Mouse (Mus musculus): ENCODE results near the gene Setd1b. TPM values are rescaled to one million over a fixed set of nuclear protein-coding genes. Genes with fewer than 3 reads are reported as not detected.

Setd1b gene
- 3.5 and 4.1 TPM in 2 replicates for polyA plus RNA-seq (2015; fragmentation: Nextera tagmentation; extraction: Ambion mirVana)

GRCm38 (mm10) chr5:123142161-123143157, at the start of gene Setd1b:
Gene Setd1b (plus strand): TSS chr5:123142193.
- peak within 1 kb of the TSS; percentile 98 for H3K9ac ChIP-seq (ENCODE audit: low read depth, low read length)
- H3K4me3 ChIP-seq (ENCODE audit: low read depth, low read length), result peak within 1 kb of the TSS; percentile 91
- H3K27ac ChIP-seq (ENCODE audit: low read length), result peak within 1 kb of the TSS; percentile 98
- H3K4me1 ChIP-seq (ENCODE audit: control insufficient read depth, low read depth, low read length), result peaks cover 48% of the 10 kb centered on the region
- peaks cover 12% of the 10 kb centered on the region for H3K36me3 ChIP-seq (ENCODE audit: control insufficient read depth, insufficient read depth)
- WGBS (ENCODE audit: insufficient replicate concordance), result under 1% methylated on average over 86 of the region's 103 CpGs
- peak within 1 kb of the TSS; percentile 100 for H3K4me2 ChIP-seq (ENCODE audit: low read depth, low read length)
- no peaks in the 10 kb centered on the region for H3K9me3 ChIP-seq (replicated peaks; ENCODE audit: control insufficient read depth, low read length)
- ATAC-seq (ENCODE audit: low read depth), result peak; percentile 41
- no peaks in the 10 kb centered on the region for H3K27me3 ChIP-seq (ENCODE audit: control insufficient read depth, insufficient read depth, low read depth, low read length)

DNA sequence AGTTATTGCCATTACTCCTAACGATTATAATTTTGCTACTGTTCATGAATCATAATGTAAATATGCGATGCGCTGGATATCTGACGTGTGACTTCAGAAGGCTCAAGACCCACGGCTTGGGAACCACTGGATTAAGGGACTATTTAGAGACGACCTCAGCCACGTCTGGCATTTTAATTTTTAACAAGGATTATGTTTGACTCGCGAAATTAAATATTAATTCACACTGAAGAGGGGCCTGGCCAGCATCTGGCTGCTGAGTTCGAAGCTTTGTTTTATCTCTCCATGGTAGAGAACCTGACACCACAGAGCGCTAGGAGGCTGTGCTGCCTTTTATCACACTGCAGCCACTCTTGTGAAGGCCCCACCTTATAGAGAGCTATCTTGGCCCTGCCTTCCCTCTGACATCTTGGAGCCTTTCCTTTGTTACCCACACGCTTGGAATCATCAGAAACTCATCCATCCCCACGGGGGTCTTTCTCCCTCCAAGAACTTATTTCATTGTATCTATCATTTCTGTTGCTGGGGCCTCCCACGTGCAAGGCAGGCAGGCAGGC, 48.8 kb upstream of the Setd1b start:
- H3K36me3 ChIP-seq (ENCODE audit: control insufficient read depth, insufficient read depth), result 0 out of 2 replicates have a peak, but pooled peaks cover 3% of the 10 kb centered on the region
- H3K27ac ChIP-seq (ENCODE audit: low read length), result peak overlapping the region; percentile 99
- H3K4me1 ChIP-seq (ENCODE audit: control insufficient read depth, low read depth, low read length), result peaks cover 58% of the 10 kb centered on the region
- no peaks in the 10 kb centered on the region for H3K9me3 ChIP-seq (replicated peaks; ENCODE audit: control insufficient read depth, low read length)
- H3K27me3 ChIP-seq (ENCODE audit: control insufficient read depth, insufficient read depth, low read depth, low read length), result no peaks in the 10 kb centered on the region
- peak overlapping the region; percentile 2; the same call in 1 of the 2 replicates for H3K4me3 ChIP-seq (ENCODE audit: low read depth, low read length)
- peak overlapping the region; percentile 61 for H3K4me2 ChIP-seq (ENCODE audit: low read depth, low read length)
- WGBS (ENCODE audit: insufficient replicate concordance), result 41% methylated on average over 14 of the region's 14 CpGs
- peak; percentile 80 for ATAC-seq (ENCODE audit: low read depth)
- peak overlapping the region; percentile 48 for H3K9ac ChIP-seq (ENCODE audit: low read depth, low read length)

DNA sequence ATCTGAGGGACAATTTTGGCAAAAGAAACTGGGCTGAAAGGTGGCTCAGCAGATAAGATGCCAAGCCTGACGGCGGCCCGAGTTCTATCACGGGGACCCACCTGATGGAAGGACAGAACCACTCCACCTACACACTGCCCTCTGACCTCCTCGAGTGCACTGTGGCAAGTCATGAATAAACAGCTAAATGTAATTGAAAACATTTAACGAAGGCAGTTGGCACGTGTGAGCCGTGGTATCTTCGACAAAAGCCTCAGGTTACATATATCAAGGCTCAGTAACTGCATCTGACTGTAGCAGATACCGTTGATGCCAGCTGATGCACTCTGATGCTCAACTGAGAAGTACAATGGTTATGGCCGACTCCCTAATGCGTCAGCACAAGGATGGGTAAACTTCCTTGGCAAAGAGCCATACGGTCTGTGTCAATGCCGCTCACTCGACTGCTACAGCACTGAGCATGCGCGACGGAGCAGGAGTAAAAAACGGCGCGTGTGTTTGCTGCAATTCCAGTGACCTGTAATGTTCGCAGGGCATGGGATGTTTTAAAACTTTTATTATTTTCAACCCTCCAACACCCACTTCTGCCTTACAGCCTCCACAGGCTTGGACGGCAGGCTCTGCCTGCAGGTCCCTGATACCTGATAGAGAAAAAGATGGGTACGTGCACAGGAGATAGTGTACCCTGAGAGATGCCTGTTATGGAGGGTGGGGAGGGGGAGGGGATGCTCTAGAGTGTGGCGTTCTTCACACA, 47.6 kb upstream of the Setd1b start:
- peak; percentile 85 for ATAC-seq (ENCODE audit: low read depth)
- 31% methylated on average over 25 of the region's 25 CpGs for WGBS (ENCODE audit: insufficient replicate concordance)
- Histone ChIP-seq H3K4me1 (ENCODE audit: control insufficient read depth, low read depth, low read length) (peaks cover 58% of the 10 kb centered on the region), H3K27ac (ENCODE audit: low read length) (peak overlapping the region; percentile 99), H3K9me3 (replicated peaks; ENCODE audit: control insufficient read depth, low read length) (no peaks in the 10 kb centered on the region), H3K27me3 (ENCODE audit: control insufficient read depth, insufficient read depth, low read depth, low read length) (no peaks in the 10 kb centered on the region), H3K4me3 (ENCODE audit: low read depth, low read length) (peak overlapping the region; percentile 43), H3K36me3 (ENCODE audit: control insufficient read depth, insufficient read depth) (peaks cover 7% of the 10 kb centered on the region), H3K9ac (ENCODE audit: low read depth, low read length) (peak overlapping the region; percentile 60), H3K4me2 (ENCODE audit: low read depth, low read length) (peak overlapping the region; percentile 61)

DNA sequence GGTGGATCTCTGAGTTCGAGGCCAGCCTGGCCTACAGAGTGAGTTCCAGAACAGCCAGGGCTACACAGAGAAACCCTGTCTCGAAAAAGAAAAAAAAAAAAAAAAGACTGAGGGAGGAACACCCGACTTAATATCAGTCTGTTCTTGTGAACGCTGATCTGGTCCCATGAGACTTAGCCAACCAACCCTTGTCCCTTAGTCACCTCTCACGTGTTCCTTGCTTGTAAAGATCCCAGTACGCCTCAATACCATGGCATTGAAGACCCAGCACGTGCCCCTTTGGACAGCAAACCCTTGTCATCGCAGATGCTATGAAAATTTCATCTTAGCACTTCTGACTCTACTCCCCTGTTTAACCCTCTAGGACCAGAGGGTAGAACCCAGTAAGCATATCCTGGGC, 45.7 kb upstream of the Setd1b start:
- 88% methylated on average over 8 of the region's 8 CpGs for WGBS (ENCODE audit: insufficient replicate concordance)
- no peaks in the 10 kb centered on the region for H3K9me3 ChIP-seq (replicated peaks; ENCODE audit: control insufficient read depth, low read length)
- ATAC-seq (ENCODE audit: low read depth), result no peak
- H3K9ac ChIP-seq (ENCODE audit: low read depth, low read length), result no peak overlapping the region
- H3K27ac ChIP-seq (ENCODE audit: low read length), result no peak overlapping the region
- H3K4me2 ChIP-seq (ENCODE audit: low read depth, low read length), result no peak overlapping the region
- H3K27me3 ChIP-seq (ENCODE audit: control insufficient read depth, insufficient read depth, low read depth, low read length), result no peaks in the 10 kb centered on the region
- H3K4me3 ChIP-seq (ENCODE audit: low read depth, low read length), result no peak overlapping the region
- H3K36me3 ChIP-seq (ENCODE audit: control insufficient read depth, insufficient read depth), result peaks cover 12% of the 10 kb centered on the region
- peaks cover 43% of the 10 kb centered on the region for H3K4me1 ChIP-seq (ENCODE audit: control insufficient read depth, low read depth, low read length)

- Histone ChIP-seq H3K4me2 (ENCODE audit: low read depth, low read length) (no peak overlapping the region), H3K4me1 (ENCODE audit: control insufficient read depth, low read depth, low read length) (peaks cover 28% of the 10 kb centered on the region), H3K36me3 (ENCODE audit: control insufficient read depth, insufficient read depth) (peaks cover 23% of the 10 kb centered on the region), H3K27me3 (ENCODE audit: control insufficient read depth, insufficient read depth, low read depth, low read length) (no peaks in the 10 kb centered on the region), H3K9me3 (replicated peaks; ENCODE audit: control insufficient read depth, low read length) (no peaks in the 10 kb centered on the region), H3K27ac (ENCODE audit: low read length) (no peak overlapping the region), H3K9ac (ENCODE audit: low read depth, low read length) (no peak overlapping the region), H3K4me3 (ENCODE audit: low read depth, low read length) (no peak overlapping the region)
- ATAC-seq (ENCODE audit: low read depth), result no peak
- WGBS (ENCODE audit: insufficient replicate concordance), result 77% methylated on average over 2 of the region's 2 CpGs
These were observed 43.5 kb upstream of the Setd1b start for GRCm38 (mm10) chr5:123098487-123098886.

DNA sequence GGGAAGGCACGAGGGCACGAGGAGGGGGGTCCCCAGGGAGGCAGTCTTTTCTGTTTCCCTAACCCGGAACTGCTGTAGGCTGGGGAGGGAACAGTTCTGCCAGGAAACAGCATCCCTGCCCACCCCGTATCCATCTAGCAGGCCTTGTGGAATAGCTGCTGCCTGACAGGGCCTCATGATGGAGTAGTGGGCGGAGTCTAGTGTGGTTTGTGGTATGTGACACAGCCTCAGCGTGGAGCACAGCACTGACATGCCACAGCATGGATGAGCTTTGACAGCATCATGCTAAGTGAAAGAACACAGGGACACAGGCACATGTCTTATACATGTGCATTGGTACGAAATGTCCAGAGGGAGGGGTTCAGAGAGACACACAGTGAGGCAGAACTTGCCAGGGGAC, 39.6 kb upstream of the Setd1b start:
- no peak overlapping the region for H3K9ac ChIP-seq (ENCODE audit: low read depth, low read length)
- peaks cover 3% of the 10 kb centered on the region; the same call in 1 of the 2 replicates for H3K4me1 ChIP-seq (ENCODE audit: control insufficient read depth, low read depth, low read length)
- no peak overlapping the region for H3K27ac ChIP-seq (ENCODE audit: low read length)
- no peak overlapping the region for H3K4me3 ChIP-seq (ENCODE audit: low read depth, low read length)
- H3K4me2 ChIP-seq (ENCODE audit: low read depth, low read length), result no peak overlapping the region
- H3K9me3 ChIP-seq (replicated peaks; ENCODE audit: control insufficient read depth, low read length), result no peaks in the 10 kb centered on the region
- ATAC-seq (ENCODE audit: low read depth), result 0 out of 2 replicates have a peak, but pooled peaks have one; percentile 24
- H3K27me3 ChIP-seq (ENCODE audit: control insufficient read depth, insufficient read depth, low read depth, low read length), result no peaks in the 10 kb centered on the region
- peaks cover 30% of the 10 kb centered on the region for H3K36me3 ChIP-seq (ENCODE audit: control insufficient read depth, insufficient read depth)
- 50% methylated on average over 7 of the region's 7 CpGs for WGBS (ENCODE audit: insufficient replicate concordance)

DNA sequence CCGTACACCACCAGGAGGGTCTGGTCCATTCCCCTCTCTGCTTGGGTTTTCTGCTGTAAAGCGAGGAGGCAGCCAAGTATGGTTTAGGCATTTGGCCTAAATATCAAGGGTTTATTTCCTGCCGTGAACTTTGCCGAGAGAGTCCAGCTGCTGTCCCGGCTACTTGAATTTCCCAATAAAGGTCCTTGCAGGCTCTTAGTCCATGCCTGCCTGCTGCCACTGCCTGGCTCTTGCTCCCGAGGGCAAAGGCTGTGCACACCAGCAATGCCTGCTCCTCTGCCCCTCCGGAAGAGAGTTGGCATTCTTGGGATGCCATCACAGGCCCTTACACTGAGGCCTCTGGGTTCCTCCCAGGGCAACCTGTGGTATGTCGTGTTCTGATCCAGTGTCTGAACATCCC, 38.4 kb upstream of the Setd1b start:
- ATAC-seq (ENCODE audit: low read depth), result no peak
- Histone ChIP-seq H3K4me1 (ENCODE audit: control insufficient read depth, low read depth, low read length) (peaks cover 3% of the 10 kb centered on the region; the same call in 1 of the 2 replicates), H3K27ac (ENCODE audit: low read length) (no peak overlapping the region), H3K9ac (ENCODE audit: low read depth, low read length) (no peak overlapping the region), H3K4me2 (ENCODE audit: low read depth, low read length) (no peak overlapping the region), H3K4me3 (ENCODE audit: low read depth, low read length) (no peak overlapping the region), H3K27me3 (ENCODE audit: control insufficient read depth, insufficient read depth, low read depth, low read length) (no peaks in the 10 kb centered on the region), H3K36me3 (ENCODE audit: control insufficient read depth, insufficient read depth) (peaks cover 25% of the 10 kb centered on the region), H3K9me3 (replicated peaks; ENCODE audit: control insufficient read depth, low read length) (no peaks in the 10 kb centered on the region)
- WGBS (ENCODE audit: insufficient replicate concordance), result 81% methylated on average over 8 of the region's 8 CpGs

DNA sequence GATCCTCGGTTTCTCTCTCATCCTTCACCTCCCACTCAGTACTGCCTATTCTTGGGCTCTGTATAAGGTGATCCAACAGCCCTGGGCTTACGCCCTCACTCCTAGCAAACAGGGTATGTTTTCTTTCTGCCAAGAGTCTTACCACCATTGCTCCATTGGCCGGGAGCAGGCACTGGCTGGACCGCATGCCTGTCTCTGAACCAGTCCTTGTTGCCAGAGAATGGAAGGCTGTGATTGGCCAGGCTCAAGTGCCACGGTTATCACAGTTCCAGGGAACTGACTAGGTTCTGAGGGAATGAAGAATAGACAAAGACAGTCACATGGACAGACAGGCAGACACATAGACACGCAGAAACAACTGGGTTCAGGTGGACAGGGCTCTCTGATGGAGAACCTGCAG, 37.2 kb upstream of the Setd1b start:
- Histone ChIP-seq H3K4me3 (ENCODE audit: low read depth, low read length) (no peak overlapping the region), H3K9me3 (replicated peaks; ENCODE audit: control insufficient read depth, low read length) (no peaks in the 10 kb centered on the region), H3K9ac (ENCODE audit: low read depth, low read length) (no peak overlapping the region), H3K4me2 (ENCODE audit: low read depth, low read length) (no peak overlapping the region), H3K4me1 (ENCODE audit: control insufficient read depth, low read depth, low read length) (peaks cover 3% of the 10 kb centered on the region), H3K27ac (ENCODE audit: low read length) (no peak overlapping the region), H3K36me3 (ENCODE audit: control insufficient read depth, insufficient read depth) (peaks cover 19% of the 10 kb centered on the region), H3K27me3 (ENCODE audit: control insufficient read depth, insufficient read depth, low read depth, low read length) (no peaks in the 10 kb centered on the region)
- no peak for ATAC-seq (ENCODE audit: low read depth)
- 84% methylated on average over 6 of the region's 6 CpGs for WGBS (ENCODE audit: insufficient replicate concordance)

All from liver, embryonic 16.5 days (tissue).